Mouse (Mus musculus): ENCODE measurements around the gene Ano1.

DNA sequence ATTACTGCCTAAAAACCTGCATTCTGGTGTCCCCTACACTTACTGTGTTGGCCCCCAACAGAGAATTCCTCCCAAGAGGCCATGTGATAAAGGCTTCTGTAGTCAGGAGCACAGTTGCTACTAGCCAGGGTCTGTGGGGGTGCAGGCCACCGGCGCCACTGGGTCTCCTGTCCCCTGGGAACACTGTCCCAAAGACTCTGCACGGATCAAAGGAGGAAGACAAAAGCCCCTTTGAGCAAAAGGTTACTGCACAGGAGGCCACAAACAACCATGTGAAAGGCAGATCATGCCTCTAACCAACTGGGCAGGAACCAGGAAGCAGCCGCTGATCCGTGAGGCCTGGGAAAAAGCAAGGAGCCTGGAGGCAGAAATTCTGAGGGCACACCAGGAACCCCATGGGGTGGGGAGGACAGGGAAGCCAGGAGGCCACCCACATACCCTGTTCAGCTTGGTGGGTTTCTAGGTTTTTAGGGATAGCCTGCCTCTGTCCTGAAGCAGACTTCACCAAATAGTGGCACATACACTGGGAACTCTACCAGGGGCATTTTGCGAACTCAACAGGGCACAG is 151.4 kb downstream of the Ano1 start:
- no peak for TF ChIP-seq GATA1 (IDR thresholded peaks at IDR 0.05; ENCODE audit: borderline replicate concordance, low read length)
- no peak for TF ChIP-seq FLI1 (IDR thresholded peaks at IDR 0.05; ENCODE audit: low read length)
